ENCODE assay signal across 14 mouse cellular contexts in genomic region chr4:40682359-40682758, GRCm38 (mm10). TPM values are rescaled to one million over a fixed set of nuclear protein-coding genes. Genes with fewer than 3 reads are reported as not detected.
DNase-seq lines count a peak whose midpoint lies in the region; ATAC-seq lines count a peak whose summit lies in the region.
"Had no signal": no experiment of that assay in that cellular context is flagged by ENCODE, and none has a peak within 500 bp of the region (broad histone marks: within the 10 kb centered on the region; RNA-seq: fewer than 3 reads in every experiment).

No protein-coding gene starts in this region.

- intact Hi-C loops in heart, postnatal 36 days (cut with DNase I), result loop anchor here (1.0 to 5.0 kb wide), 2 partner anchors 381 to 540 kb away; partner anchors contain the start of gene Aco1

- no peak overlapping the region for H3K4me3 ChIP-seq in lung, embryonic 16.5 days (ENCODE audit: low read length)
- H3K4me3 ChIP-seq: forebrain, embryonic 10.5 days; heart, embryonic 12.5 days; limb, embryonic 15.5 days; lung, embryonic 15.5 days had no signal

- ATAC-seq in lung, embryonic 16.5 days (ENCODE audit: low read depth), result peak; percentile 32; the same call in 1 of the 2 replicates

- no peak overlapping the region for H3K9ac ChIP-seq in lung, embryonic 16.5 days (ENCODE audit: low read length)
- H3K9ac ChIP-seq: heart, embryonic 12.5 days; limb, embryonic 15.5 days; liver, embryonic 14.5 days; lung, embryonic 15.5 days had no signal

- WGBS in lung, embryonic 16.5 days, result 90% methylated on average over 5 of the region's 5 CpGs

- H3K27ac ChIP-seq in lung, embryonic 16.5 days (ENCODE audit: low read length), result no peak overlapping the region
- H3K27ac ChIP-seq: forebrain, embryonic 10.5 days; limb, embryonic 15.5 days; liver, embryonic 14.5 days; lung, embryonic 15.5 days had no signal

- H3K9me3 ChIP-seq in lung, embryonic 16.5 days (ENCODE audit: control insufficient read depth, low read length), result no peaks in the 10 kb centered on the region
- H3K9me3 ChIP-seq: forebrain, embryonic 10.5 days; heart, embryonic 12.5 days; limb, embryonic 15.5 days; lung, embryonic 15.5 days had no signal

- H3K36me3 ChIP-seq in lung, embryonic 16.5 days (ENCODE audit: control insufficient read depth, insufficient read depth, low read length), result peaks cover 6% of the 10 kb centered on the region

- DNase-seq in heart, adult 11 months, result peak; percentile 76
- DNase-seq in heart, postnatal 36 days, result no peak
- DNase-seq in lung, postnatal 25 days (ENCODE audit: low spot score), result no peak
- DNase-seq in testis, postnatal 10 days (ENCODE audit: low spot score), result peak; percentile 35
- DNase-seq in testis, postnatal 14 days (ENCODE audit: low spot score), result no peak
- no peak for DNase-seq in retina, postnatal 1 day
- DNase-seq: gastrocnemius, postnatal 14 days; thymus, adult 18-20 months had no signal

- H3K27me3 ChIP-seq in lung, embryonic 16.5 days (ENCODE audit: control insufficient read depth, insufficient read depth, low read depth, low read length), result no peaks in the 10 kb centered on the region
- H3K27me3 ChIP-seq: heart, embryonic 12.5 days; limb, embryonic 15.5 days; lung, embryonic 15.5 days had no signal

- H3K4me2 ChIP-seq in lung, embryonic 16.5 days (ENCODE audit: low read depth, low read length), result no peak overlapping the region
- H3K4me2 ChIP-seq: heart, embryonic 12.5 days; limb, embryonic 15.5 days; lung, embryonic 15.5 days had no signal

- H3K4me1 ChIP-seq in lung, embryonic 16.5 days (replicated peaks; ENCODE audit: control insufficient read depth, insufficient read depth, low read length), result no peaks in the 10 kb centered on the region
- H3K4me1 ChIP-seq: limb, embryonic 15.5 days; lung, embryonic 15.5 days had no signal

RNA-seq across cellular contexts. Expression of gene Aptx, which starts 20.6 kb away (rescaled TPM):
- 10 to 100 TPM; 14.2 to 15.8 TPM for total RNA-seq in heart, postnatal 36 days (2021)
- polyA plus RNA-seq in lung, embryonic 16.5 days (2015; fragmentation: Nextera tagmentation; extraction: Ambion mirVana), result 27.8 and 27.9 TPM in 2 replicates

RNA-seq across cellular contexts. Expression of gene Dnaja1, which starts 39.6 kb away (rescaled TPM):
- total RNA-seq in heart, postnatal 36 days (2021), result 10 to 100 TPM; 78.1 to 79.8 TPM
- 383 and 401 TPM in 2 replicates for polyA plus RNA-seq in lung, embryonic 16.5 days (2015; fragmentation: Nextera tagmentation; extraction: Ambion mirVana)

Comparison
In these comparisons a context has a peak if more than half of its experiments do, and no peak if none do; other contexts are left out.
1. DNase-seq: peak in heart, adult 11 months (single experiment) and testis, postnatal 10 days (single experiment); none in heart, postnatal 36 days (0 of 2), lung, postnatal 25 days (single experiment), testis, postnatal 14 days (single experiment) and retina, postnatal 1 day (single experiment).